Mouse (Mus musculus): Measurements from ENCODE around the gene Tdrd5.
A peak's percentile ranks its signal among the peaks of the same experiment; 100 is the strongest.
"Not testable (repeated sequence)": the region's sequence is repeated elsewhere in the genome, so short reads cannot be mapped to it uniquely, and the experiment has no call there.

The Tdrd5 gene

GRCm38 (mm10) chr1:156251096-156251495, 52.4 kb downstream of the Tdrd5 start:
- not testable (repeated sequence) for DNase-seq

GRCm38 (mm10) chr1:156247893-156248292, 55.6 kb downstream of the Tdrd5 start:
- no peak for DNase-seq

GRCm38 (mm10) chr1:156241713-156242348, 61.6 kb downstream of the Tdrd5 start:
- DNase-seq, result peak; percentile 77

GRCm38 (mm10) chr1:156241035-156241434, 62.4 kb downstream of the Tdrd5 start:
- peak; percentile 68 for DNase-seq

GRCm38 (mm10) chr1:156231122-156231521, 72.3 kb downstream of the Tdrd5 start:
- no peak for DNase-seq

GRCm38 (mm10) chr1:156230339-156231089, 73.0 kb downstream of the Tdrd5 start:
- peak; percentile 70 for DNase-seq

GRCm38 (mm10) chr1:156229448-156229847, 74.0 kb downstream of the Tdrd5 start:
- peak; percentile 76 for DNase-seq

- no peak for DNase-seq
Measured at GRCm38 (mm10) chr1:156228728-156229127, 74.7 kb downstream of the Tdrd5 start.

GRCm38 (mm10) chr1:156226903-156227302, 76.6 kb downstream of the Tdrd5 start:
- peak; percentile 39 for DNase-seq

GRCm38 (mm10) chr1:156222205-156223000, 81.1 kb downstream of the Tdrd5 start:
- DNase-seq, result peak; percentile 21

GRCm38 (mm10) chr1:156221327-156221726, 82.1 kb downstream of the Tdrd5 start:
- DNase-seq, result no peak

GRCm38 (mm10) chr1:156218573-156218972, 84.9 kb downstream of the Tdrd5 start:
- peak; percentile 21 for DNase-seq

GRCm38 (mm10) chr1:156217941-156218340, 85.5 kb downstream of the Tdrd5 start:
- DNase-seq, result no peak

- peak; percentile 20 for DNase-seq
Measured at GRCm38 (mm10) chr1:156217393-156217792, 86.1 kb downstream of the Tdrd5 start.

GRCm38 (mm10) chr1:156216249-156216648, 87.2 kb downstream of the Tdrd5 start:
- DNase-seq, result no peak

- DNase-seq, result no peak
Measured at GRCm38 (mm10) chr1:156214651-156215050, 88.8 kb downstream of the Tdrd5 start.

GRCm38 (mm10) chr1:156212923-156213322, 90.5 kb downstream of the Tdrd5 start:
- no peak for DNase-seq

GRCm38 (mm10) chr1:156211809-156212317, 91.6 kb downstream of the Tdrd5 start:
- DNase-seq, result no peak

Data from retina, postnatal 1 day (tissue).